Mouse (Mus musculus): ENCODE measurements around the gene 2610002M06Rik.

2610002M06Rik gene

GRCm38 (mm10) chrX:107816218-107816554, at the start of gene 2610002M06Rik:
Gene 2610002M06Rik, minus strand, starts transcription at chrX:107816334.
- DNase-seq = peak; percentile 84 to 87

GRCm38 (mm10) chrX:107858165-107858564, 42.0 kb upstream of the 2610002M06Rik start:
- no peak for DNase-seq

- DNase-seq = no peak
Observed at GRCm38 (mm10) chrX:107816726-107817125, 592 bp upstream of the 2610002M06Rik start.

- DNase-seq = peak; percentile 37 to 53
Observed at GRCm38 (mm10) chrX:107815502-107816217, 474 bp downstream of the 2610002M06Rik start.

- DNase-seq = no peak
Observed at GRCm38 (mm10) chrX:107812120-107812519, 4.0 kb downstream of the 2610002M06Rik start.

GRCm38 (mm10) chrX:107796919-107797318, 19.2 kb downstream of the 2610002M06Rik start:
- DNase-seq = no peak

- no peak for DNase-seq
Observed at GRCm38 (mm10) chrX:107795785-107796184, 20.3 kb downstream of the 2610002M06Rik start.

- DNase-seq = no peak
Observed at GRCm38 (mm10) chrX:107792290-107792689, 23.8 kb downstream of the 2610002M06Rik start, which contains the start of gene Tent5d. Gene Tent5d, plus strand, starts transcription at chrX:107792590.

GRCm38 (mm10) chrX:107790750-107791493, 25.2 kb downstream of the 2610002M06Rik start:
- no peak for DNase-seq

- no peak for DNase-seq
Observed at GRCm38 (mm10) chrX:107790136-107790535, 26.0 kb downstream of the 2610002M06Rik start.

- no peak for DNase-seq
Observed at GRCm38 (mm10) chrX:107767896-107768295, 48.2 kb downstream of the 2610002M06Rik start.

Data from cerebellum, postnatal 36 days (tissue).